Mouse (Mus musculus) heart, postnatal 25 days (tissue): ENCODE data around the gene Brca2. TPM values are rescaled to one million over a fixed set of nuclear protein-coding genes. Genes with fewer than 3 reads are reported as not detected.

Source experiments
- DNase-seq: peaks from one replicate; pipeline ENCODE4 v3.0.0; 2022; ENCODE audit warnings: low spot score
- intact Hi-C: fragments of 180-260 bp; cut with DNase I; formaldehyde crosslinking; loops from one replicate; pipeline ENCODE4 v1.15.1; 2025
- total RNA-seq, 2 experiments: library from RNA; stranded (reverse); gene quantifications; 2 replicates each; pipeline ENCODE4 v1.2.3; 2021

Brca2 gene
- total RNA-seq, 2 experiments from 2014 or later, result 2.5 to 2.8 TPM

DNA sequence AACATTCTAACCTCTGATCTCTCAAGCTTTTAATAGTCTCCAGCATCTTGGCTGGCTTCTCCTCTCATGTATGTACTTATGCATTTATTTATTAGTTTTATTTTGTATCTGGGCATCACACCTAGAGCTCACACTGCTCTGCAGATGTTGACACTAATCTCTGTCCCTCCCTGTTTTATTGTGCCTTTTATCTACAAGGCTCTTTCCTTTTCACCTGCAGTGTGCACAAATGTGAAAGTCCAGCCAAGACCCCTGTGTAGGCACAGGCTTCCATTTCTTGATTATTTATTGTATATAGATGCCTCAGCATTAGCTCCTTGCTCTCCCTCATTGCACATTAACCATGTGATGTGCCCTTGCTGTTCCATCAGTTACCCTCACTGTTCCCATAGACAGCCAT lies 38.9 kb downstream of the Brca2 start:
- DNase-seq, result no peak
- intact Hi-C loops, result no loop called here

DNA sequence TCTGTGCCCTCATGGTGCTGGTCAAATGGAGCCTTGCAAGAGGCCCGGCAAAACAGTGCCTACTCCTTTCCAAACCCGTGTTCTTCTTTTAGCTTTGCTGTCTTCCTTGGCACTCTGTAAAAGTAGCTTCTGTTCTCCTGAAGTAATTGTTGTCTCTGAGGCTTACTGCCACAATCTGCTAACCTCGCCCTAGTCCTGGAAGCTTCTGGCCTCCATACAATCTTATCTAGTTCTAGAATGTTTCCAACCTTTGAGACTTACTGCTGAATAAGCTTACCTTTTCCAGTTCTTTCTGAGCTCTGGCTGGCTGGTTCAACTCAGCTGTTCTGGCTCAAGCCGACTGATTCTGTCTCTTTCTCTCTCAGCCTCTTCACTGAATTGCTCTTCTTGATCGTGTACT lies 39.4 kb downstream of the Brca2 start:
- intact Hi-C loops, result no loop called here
- DNase-seq, result no peak

DNA sequence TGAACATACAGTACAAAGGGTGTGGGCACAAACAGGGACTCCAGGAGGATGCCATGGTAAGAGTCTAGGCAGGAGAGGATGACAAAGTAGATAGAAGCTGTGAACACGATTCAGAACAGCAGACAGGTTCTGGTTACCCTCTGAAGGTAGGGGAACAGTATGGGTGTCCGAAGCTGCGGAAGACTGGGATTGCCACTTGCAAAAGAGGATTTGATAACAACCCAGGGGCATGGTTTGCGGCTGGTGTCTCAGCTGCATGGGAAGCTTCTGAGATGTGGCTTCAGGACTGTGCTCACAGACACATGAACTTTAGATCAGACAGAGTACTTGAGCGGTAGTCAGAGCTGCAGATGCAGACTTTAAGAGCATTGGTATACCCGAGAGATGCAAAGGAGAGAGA lies 42.0 kb downstream of the Brca2 start:
- intact Hi-C loops, result no loop called here
- no peak for DNase-seq

- DNase-seq, result no peak
- intact Hi-C loops, result no loop called here
Measured at GRCm38 (mm10) chr5:150566226-150566625, 43.8 kb downstream of the Brca2 start.

GRCm38 (mm10) chr5:150566971-150567370 lies 44.5 kb downstream of the Brca2 start:
- intact Hi-C loops, result no loop called here
- DNase-seq, result no peak

DNA sequence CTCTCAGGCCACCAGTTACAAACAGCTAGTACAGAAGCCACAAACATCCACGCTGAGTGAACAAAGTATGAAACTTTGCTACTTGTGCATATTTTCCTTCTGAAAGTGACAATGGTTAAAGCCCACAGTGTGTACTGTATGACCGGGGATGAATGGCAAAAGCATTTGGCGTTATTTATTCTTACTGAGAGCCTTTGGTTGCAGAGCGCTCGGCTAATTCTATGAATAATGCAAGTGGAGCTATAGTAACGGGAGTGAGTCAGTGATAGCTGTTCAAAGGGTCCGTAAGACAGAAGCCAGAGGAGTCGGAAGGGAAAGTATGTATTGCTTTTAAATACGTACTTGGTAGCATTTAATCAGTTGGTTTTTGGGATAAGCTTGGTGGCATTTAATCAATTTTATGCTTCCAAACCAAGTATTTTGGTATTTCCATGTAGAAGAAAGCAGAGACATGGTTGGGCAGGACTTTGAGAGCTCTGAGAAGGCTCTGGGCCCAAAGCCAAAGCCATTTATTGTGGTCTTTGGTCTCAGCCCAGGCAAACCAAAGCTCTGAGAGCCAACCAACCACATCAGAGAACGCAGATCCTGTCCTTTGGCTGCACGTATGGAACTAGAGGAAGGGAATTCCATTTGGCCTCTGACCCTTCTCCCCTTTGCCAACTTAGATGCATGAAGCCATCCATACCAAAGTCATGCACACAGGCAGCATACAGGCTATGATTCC lies 48.2 kb downstream of the Brca2 start:
- DNase-seq, result no peak
- intact Hi-C loops, result no loop called here

DNA sequence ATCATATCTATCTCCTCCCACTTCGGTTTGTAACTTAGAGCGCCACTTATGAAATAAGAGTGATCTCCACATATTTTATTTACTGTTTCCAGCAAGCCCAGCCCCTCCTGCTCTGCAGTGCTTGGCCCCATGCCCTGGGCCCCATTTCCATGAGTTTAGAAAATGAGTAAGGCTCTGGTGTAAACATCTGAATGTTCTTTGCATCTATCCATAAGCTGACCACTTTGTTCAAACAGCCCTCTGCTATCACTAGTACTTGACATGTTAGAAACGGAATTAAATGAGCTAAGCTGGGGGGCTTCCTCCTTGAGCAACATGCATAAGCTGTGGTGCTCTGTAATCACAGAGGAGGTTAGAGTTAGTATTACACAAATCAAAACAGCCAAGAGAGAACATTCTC lies 52.0 kb downstream of the Brca2 start:
- intact Hi-C loops, result no loop called here
- no peak for DNase-seq

- no peak for DNase-seq
- intact Hi-C loops, result no loop called here
Measured at GRCm38 (mm10) chr5:150574885-150575284, 52.5 kb downstream of the Brca2 start.

- DNase-seq, result no peak
- intact Hi-C loops, result no loop called here
Measured at GRCm38 (mm10) chr5:150576832-150577231, 54.4 kb downstream of the Brca2 start.

- DNase-seq, result no peak
- intact Hi-C loops, result no loop called here
Measured at GRCm38 (mm10) chr5:150578613-150579171, 56.3 kb downstream of the Brca2 start.

- no peak for DNase-seq
- intact Hi-C loops, result no loop called here
Measured at GRCm38 (mm10) chr5:150581180-150581579, 58.8 kb downstream of the Brca2 start.

GRCm38 (mm10) chr5:150583181-150583580 lies 60.8 kb downstream of the Brca2 start:
- no peak for DNase-seq
- intact Hi-C loops, result no loop called here

DNA sequence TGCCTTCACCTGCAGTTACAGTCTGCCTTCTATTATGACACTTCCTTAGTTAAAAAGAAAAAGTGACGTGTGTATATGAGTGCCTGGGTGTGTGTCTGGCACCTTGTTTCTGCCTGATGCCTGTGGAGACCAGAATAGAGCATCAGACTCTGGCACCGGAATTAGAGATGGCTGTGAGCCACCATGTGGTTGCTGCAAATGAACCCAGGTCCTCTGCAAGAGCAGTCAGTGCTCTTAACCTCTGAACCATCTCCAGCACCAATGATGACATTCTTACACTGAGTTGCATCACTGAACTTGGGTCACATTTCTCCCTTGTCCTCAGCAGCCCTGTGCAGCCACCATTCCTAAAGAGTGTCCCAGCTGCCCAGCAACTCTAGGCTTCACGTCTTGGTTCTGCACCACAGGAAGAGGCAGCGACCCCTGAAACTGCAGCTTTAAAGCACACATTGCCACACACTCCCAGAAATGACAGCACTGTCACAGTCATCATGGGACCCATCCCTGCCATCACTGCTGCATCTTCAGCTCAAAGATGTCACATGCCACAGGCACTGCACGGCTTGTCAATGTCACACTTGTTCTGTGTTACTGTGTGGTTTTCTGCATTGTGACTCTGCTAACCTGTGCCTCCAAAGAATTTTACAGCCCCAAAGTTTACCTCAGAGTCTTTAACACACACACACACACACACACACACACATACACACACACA lies 61.3 kb downstream of the Brca2 start:
- no peak for DNase-seq
- intact Hi-C loops, result no loop called here

GRCm38 (mm10) chr5:150584337-150584729 lies 61.9 kb downstream of the Brca2 start:
- intact Hi-C loops, result no loop called here
- DNase-seq, result no peak

DNA sequence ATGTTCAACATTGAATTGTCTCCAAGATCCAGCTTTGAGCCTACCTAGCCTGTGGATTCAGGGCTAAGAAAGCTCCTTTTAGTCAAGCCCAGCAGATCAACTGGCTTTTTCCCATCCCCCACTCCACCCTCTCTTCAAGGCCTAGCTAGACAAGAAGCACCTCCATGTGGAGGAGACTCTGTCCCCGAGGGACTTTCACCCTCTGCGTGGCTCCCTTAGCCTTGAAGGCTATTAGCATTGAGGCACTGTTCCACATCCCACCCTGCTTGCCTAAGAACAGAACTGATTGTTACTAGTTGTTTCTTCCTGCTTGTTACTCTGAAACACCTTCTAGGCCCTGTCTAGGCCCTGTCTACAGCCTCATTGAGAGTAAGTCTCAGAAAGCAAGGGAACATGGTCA lies 67.5 kb downstream of the Brca2 start:
- no peak for DNase-seq
- intact Hi-C loops, result no loop called here

DNA sequence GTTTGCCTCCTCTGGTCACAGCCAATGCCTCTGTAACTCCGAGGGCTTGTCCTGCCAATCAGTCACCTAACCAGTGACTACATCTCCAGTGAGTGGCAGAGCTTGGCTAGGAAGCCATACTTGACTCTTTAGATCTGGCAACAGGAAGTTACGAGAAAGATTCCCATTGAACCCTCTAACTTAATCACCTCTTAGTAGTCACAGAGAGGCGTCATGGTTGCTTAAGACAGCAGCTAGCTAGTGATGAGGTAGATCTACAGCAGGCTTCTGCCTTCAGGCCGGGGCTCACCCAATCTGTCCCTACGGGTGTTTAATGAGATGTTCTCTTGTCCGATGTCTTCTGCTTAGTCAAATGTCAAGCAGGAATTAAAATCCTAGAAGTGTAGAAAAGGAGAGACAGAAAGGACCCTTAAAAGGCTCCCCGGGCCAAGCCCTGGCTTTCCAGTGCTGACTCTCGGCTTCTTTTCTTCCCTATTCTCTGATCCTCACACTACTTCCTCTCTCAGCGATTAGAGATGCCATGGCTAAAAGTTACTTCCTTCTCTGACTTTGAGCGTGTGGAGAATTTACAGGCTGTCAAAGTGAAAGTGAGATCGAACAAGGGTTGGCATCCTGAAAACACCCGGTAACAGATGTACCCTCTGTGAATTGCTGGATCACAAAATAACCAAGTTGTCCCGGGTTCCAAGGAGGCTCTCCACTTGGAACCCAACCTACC lies 69.9 kb downstream of the Brca2 start:
- DNase-seq, result no peak
- intact Hi-C loops, result no loop called here

- DNase-seq, result no peak
- intact Hi-C loops, result no loop called here
Measured at GRCm38 (mm10) chr5:150592904-150593755, 70.7 kb downstream of the Brca2 start.

DNA sequence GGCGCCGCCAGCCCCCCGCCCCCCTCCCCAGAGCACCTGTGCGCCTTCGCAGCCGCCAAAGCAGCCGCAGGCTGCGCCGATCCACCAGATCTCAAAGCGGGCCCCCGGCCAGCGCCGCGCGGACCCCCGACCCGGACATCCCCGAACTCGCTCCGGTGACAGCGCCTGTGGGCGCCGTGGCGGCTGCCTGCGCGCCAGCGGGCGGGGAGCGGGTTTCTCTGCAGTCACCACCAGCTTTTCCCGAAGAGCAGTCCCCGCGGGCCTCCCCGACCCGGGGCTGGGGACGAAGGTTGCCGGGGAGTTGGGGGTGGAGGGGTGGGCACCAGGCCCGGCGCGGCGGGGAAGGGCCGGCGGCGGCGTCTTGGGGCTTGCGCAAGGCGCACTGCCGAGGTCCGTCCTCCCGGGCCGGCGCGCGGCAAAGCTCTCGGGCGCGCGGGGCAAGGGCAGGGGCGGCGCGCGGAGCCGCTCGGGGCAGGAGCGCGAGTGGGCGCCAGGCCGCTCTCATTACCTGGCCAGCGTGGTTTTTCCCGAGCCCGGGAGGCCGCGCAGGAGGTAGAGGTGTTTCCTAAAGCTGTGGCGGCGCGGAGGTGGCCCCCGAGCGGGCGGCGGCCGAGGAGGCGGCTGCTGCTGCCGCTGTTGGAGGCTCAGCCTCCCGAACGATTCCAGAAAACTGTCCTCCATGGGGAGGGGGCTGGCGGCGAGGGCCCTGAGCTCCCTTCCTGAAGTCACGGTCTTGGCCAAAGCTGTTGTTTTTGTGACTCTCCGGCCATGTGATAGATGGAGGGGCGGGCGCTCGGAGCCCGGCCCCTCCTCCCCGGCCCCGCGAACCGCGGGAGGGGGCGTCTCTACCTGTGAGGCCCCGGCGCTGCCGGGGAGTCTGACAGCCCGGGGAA lies 71.6 kb downstream of the Brca2 start:
- intact Hi-C loops, result no loop called here
- DNase-seq, result peak; percentile 16
